Mouse (Mus musculus) bone marrow macrophage, adult 2 months (primary cell): ENCODE results near the gene Olfr1449.

Source experiments
- CTCF ChIP-seq: IDR thresholded peaks from 2 replicates; pipeline ENCODE4 v1.5.1; 2012; ENCODE audit warnings: low read depth, mild to moderate bottlenecking, low read length, moderate library complexity
- POLR2A ChIP-seq: IDR thresholded peaks from 2 replicates; pipeline ENCODE4 v1.6.1; 2012; ENCODE audit warnings: mild to moderate bottlenecking, low read depth, low read length, borderline replicate concordance

DNA sequence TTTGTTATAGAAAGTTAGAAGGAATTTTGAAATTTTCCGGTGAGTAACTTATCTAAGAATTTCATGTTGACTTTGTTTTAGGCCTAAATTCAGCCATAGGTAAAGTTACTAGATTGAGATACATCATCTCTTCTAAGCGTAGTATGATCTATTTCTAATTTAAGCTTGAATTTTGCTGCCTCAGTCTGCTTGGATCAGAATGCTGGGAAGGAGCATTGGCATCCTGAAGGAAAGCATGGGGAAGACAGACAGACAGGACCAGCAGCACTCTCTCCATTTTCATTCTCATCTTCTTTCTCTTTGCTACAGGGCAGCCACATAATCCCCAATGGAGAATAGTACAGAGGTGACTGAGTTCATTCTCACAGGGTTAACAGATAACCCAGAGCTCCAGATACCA is 47.1 kb upstream of the Olfr1449 start, which contains the start of gene Olfr1445:
- TF ChIP-seq CTCF (no peak), POLR2A (no peak)
